Mouse (Mus musculus) brain, embryonic 18.5 days (tissue): ENCODE data around the gene Zfp456.
"Not testable (repeated sequence)": the region's sequence is repeated elsewhere in the genome, so short reads cannot be mapped to it uniquely, and the experiment has no call there.

ENCODE experiments used
- DNase-seq: peaks from one replicate; pipeline ENCODE4 v3.0.0-alpha.2; 2012; ENCODE audit warnings: low read depth, low spot score

The Zfp456 gene

DNA sequence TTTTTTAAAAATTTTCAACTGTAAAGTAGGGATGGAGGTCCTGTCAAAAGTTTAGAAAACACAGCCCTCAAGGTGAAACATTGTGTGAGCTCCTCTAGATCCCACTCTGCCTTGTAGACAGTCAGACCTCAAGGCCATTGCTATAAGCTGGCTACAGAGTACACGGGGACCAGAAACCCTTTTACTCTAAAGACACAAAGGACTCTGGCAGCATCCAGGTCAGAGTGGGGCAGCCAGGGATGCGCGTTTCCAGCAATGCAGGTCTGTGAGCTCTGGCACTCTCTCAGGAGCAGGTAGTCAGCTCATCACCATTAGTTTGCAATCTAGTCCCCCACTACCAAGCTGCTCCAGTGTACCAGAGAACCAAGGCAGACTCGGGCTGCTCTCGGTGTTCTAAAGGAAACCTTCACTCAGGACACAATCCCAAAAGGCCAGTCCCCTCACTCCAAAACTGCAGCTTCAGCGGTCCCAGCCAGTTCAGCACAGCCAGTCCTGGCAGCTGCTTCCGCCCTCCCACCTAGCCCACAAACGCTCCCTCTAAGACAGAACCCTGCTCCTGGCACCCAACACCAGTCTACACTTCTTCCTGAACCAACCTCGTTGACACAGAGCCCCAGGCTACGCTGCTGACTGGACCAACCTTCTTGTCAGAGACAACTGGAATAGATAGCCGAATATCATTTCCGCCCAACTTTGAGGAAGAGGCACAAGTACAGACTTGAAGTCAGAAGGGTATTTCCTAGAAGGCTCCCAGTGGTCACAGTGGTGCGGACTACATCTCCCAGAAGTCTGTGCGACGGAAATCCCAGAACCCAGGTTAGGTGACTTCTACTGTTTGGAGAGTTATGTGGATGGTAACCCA is at the start of gene Zfp456, which contains the start of gene Gm28041:
Gene Zfp456 (minus strand): TSS at position 761 of the 862 bp plus-strand sequence.
Gene Gm28041 (minus strand): TSS at position 684 of the 862 bp plus-strand sequence.
- not testable (repeated sequence) for DNase-seq

DNA sequence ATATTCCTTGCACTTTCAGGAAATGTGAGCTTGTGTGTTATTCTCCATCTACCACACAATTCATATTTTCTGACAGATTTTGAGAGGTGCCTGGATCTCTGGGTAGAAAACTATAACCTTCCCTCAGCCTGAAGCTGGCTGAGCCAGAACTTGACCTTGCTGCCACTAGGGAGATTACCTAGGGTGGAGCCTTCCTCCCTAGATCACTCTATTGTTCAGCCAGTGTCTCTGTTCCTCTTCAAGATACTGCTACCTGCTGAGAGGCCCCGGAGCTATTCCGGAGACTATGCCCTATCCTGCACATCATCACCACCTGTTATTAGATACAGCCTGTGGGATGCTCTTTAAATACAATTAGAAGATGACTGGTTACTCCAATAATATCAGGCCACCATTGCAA is 46.9 kb upstream of the Zfp456 start:
- not testable (repeated sequence) for DNase-seq

DNA sequence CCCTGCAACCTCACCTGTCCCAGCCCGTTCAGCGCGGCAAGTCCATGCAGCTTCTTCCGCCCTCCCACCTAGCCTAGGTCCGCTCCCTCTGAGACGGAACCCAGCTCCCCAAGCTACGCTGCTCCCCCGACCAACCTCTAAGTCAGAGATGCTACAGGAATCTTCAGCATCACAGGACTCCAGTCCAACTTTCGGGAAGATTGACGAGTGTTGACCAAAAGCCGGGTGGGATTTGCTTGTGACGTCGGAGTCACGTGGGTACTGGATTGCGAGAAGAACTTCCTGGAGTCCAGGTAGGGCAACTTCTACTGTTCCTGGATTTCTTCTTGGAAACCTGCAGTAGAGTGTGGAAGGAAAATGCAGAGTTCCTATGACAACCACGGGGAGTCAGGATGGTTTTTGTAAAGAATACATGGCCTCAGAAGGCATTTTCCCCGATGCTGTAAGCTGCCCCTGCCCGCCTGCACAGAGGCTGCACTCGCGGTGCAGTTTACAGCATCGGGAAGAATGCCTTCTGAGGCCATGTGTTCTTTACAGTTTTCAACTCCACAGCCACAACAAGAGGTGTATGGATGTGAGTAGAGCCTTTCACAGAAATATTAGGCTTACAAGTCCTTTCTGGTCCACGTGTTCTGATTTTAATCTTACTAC is 45.7 kb upstream of the Zfp456 start, which contains the start of gene Zfp459:
Gene Zfp459 (minus strand): TSS at position 212 of the 651 bp plus-strand sequence.
- no peak for DNase-seq

DNA sequence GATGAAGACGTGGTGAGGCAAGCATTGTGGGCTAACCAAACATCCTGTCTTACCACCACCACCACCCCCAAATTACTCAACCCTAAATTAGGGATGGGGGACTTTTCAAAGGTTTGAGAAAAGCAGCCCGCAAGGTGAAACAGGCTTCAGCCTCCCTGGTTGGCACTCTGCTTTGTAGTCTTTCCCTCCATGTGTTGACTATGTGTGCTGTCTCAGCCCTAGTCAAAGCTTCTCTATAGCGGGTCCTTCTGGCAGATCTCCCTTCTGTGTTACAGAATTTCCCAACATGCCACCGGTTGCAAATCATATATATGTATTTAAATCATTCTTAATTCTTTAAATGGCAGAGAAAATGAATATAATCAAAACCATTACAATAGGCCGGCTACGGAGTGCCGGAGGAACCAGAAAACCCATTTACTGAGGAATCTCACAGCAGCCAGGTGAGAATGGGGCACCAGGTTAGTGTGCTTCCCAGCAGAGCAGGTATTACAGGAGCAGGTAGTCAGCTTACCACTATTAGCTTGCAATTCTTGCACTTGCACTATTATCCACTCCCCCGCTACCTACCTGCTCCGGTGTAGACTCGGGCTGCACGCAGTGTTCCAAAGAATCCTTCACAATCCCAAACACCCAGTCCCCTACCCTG is 45.1 kb upstream of the Zfp456 start:
- DNase-seq = no peak

DNA sequence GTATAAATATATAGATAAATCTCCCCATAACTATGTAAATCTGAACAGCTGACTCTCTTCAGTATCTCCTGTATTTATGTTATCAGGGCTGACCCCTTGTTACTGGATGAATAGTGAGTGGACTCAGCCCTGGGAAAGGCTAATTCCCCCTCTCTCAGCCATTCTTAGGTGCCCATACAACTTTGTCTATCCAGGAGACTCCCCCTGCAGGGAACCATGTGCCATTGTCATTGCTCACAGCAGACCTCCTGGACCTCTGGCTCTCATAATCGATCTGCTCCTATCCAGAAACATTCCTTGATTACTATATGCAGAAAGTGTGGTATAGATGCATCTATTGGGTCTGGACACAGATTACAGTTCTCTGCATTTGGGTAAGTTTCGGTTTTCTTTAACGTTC is 41.2 kb upstream of the Zfp456 start:
- no peak for DNase-seq

DNA sequence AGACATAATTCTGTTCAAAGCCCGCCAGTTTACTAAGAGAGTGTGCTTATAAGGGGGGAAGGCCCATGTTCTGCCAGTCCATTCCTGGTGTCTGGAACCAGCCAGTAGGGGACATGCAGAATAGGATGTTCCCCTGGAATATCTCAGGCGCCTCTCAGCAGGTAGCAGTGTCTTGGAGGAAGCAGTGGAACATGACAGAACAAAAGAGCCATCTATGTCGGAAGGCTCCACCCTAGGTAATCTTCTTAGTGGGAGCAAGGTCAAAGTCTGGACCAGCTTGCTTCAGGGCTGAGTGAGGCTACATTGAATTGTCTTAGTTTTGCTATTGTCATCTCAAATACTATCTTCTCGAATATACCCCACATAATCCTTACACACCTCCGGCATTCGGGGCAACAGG is 40.1 kb upstream of the Zfp456 start:
- no peak for DNase-seq

DNA sequence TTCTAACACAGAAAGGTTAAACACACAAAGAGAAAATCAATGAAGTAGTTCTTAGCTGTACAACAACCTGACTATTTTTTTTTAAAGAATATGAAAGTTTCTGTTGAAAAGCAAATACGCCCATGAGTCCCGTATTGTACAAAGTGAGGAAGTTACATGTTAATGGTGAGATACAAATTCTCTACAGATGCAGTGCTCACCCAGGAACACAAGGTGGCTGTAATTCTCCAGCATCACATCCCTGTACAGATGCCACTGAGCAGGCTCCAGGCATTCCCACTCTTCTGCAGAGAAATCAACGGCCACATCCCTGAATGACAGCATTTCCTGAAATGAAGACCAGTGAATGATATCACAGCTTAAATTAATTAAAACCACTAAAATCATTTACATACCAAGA is 38.0 kb upstream of the Zfp456 start:
- DNase-seq = not testable (repeated sequence)

DNA sequence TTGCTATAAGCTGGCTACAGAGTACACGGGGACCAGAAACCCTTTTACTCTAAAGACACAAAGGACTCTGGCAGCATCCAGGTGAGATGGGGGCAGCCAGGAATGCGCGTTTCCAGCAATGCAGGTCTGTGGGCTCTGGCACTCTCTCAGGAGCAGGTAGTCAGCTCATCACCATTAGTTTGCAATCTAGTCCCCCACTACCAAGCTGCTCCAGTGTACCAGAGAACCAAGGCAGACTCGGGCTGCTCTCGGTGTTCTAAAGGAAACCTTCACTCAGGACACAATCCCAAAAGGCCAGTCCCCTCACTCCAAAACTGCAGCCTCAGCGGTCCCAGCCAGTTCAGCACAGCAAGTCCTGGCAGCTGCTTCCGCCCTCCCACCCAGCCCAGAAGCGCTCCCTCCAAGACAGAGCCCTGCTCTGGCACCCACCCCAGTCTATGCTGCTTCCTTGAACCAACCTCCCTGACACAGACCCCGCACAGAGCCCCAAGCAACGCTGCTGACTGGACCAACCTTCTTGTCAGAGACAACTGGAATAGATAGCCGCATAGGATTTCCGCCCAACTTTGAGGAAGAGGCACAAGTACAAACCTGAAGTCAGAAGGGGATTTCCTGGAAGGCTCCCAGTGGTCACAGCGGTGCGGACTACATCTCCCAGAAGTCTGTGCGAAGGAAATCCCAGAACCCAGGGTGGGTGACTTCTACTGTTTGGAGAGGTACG is 23.7 kb upstream of the Zfp456 start, which contains the start of gene Zfp429:
Gene Zfp429 (minus strand): TSS at position 637 of the 721 bp plus-strand sequence.
- DNase-seq = not testable (repeated sequence)

DNA sequence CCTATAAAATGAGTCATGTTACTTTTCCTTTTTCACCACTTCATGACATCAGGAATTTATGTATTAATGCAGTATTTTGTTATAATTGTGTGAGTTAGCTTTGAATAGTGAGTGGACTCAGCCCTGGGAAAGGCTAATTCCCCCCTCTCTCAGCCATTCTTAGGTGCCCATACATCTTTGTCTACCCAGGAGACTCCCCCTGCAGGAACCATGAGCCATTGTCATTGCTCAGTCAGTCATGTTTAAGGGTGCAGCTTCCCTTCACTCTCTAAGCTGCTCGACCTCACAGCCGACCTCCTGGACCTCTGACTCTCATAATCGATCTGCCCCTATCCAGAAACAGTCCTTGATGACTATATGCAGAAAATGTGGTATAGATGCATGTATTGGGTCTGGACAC is 645 bp upstream of the Zfp456 start:
- DNase-seq = not testable (repeated sequence)

DNA sequence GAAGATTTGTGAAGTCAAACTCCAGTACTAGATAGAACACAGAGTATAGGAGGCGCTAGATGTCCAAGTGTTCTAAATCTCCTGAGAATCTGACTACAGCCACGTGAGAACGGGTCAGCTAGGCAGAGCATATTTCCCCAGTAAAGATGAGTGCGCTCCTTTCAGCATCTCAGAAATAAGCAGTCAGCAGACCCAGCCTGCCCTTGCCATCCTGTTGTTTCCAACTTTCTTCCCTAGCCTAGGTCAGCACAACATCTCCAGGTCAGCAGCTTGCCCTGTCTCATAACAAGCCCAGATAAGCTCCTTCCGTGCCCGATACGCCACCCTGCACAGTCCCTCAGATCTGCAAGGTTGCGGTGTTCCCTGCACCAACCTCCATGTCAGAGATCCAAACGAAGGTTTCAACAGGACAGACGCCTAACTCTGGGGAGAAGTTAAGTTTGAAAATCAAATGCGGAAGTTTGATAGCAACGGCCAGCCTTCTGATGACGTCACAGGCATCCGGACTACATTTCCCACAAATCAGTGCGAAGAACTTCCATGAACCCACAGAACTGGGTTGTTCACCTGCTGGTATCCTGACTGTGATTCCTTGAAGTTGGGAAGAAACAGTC is 15.4 kb downstream of the Zfp456 start, which contains the start of the genes Gm28044 and Zfp953:
Gene Gm28044 (minus strand): TSS at position 406 of the 614 bp plus-strand sequence.
Gene Zfp953 (minus strand): TSS at position 475 of the 614 bp plus-strand sequence.
- DNase-seq = peak; percentile 74

DNA sequence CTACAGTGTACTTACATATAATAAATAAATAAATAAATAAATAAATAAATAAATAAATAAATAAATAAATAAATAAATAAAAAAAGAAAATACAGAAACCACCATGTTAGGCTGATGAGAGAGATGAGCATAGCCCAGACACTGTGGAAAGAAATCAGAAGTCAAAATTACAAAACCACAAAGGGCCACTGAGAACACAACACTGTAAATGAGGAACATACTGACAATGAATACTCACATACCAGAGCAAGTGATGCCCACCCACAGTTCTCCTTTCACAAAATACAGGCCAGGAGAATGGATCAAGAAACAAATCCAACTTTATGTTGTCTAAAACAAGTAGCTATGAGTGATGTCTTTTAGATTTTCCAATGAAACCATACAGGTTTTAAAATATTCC is 23.8 kb downstream of the Zfp456 start:
- no peak for DNase-seq

DNA sequence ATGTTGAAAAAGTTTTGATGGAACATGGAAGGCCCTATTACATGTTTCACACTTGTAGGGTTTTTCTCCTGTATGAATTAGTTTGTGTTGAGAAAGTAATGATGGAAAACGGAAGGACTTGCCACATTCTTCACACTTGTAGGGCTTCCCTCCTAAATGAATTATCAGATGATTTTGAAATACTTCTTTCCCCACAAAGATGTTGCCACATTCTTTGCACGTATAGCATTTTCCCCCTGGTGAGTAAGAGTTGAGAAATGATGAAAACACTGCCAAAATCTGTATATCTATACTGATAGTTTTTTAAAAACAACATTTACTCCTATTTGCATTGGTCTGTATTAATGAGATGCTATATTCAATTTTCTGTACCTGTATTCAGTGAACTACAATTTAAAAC is 32.2 kb downstream of the Zfp456 start:
- DNase-seq = no peak

DNA sequence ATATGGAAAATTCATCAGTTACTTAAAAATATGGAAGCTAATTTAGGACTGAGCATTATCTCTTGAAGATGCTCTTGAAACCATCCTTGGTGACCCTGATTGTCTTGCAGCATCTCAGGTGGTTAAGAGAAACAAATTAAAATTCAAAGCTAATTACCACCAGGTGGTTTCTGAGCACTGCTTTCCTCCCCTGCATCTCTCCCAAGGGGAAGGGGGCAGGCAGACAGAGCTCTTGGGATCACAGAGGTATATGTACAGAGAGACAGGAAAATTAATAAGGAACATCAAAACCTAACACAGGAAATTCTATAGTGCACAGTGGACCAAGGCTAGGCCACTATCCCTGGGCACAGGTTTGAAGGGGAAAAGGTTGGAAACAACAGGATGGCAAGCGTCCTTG is 42.7 kb downstream of the Zfp456 start:
- no peak for DNase-seq

DNA sequence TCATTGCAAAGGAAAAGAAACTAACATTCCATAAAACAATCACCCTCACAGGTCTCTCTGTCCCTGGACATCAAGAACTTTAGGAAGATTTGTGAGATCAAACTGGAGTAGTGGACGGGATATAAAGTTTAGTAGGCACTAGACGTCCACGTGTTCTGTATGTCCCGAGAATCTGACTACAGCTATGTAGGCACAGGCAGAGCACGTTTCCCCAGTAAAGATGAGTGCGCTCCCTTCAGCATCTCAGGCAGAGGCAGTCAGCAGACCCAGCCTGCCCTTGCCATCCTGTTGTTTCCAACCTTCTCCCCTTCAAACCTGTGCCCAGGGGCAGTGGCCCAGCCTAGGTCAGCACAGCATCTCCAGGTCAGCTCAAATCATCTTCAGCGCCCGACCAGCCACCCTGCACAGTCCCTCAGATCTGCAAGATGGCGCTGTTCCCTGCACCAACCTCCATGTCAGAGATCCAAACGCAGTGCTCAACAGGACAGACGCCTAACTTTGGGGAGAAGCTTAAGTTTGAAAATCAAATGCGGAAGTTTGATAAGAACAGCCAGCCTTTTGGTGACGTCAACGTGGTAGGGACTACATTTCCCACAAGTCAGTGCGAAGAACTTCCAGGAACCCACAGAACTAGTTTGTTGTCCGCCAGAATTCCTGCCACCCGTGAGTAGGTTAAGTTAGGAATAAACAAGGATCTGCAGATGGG is 43.4 kb downstream of the Zfp456 start, which contains the start of gene Zfp595:
Gene Zfp595 (minus strand): TSS at position 552 of the 706 bp plus-strand sequence.
- DNase-seq = peak; percentile 60
